ENCODE assay signal across 8 mouse cellular contexts in the genomic region with DNA sequence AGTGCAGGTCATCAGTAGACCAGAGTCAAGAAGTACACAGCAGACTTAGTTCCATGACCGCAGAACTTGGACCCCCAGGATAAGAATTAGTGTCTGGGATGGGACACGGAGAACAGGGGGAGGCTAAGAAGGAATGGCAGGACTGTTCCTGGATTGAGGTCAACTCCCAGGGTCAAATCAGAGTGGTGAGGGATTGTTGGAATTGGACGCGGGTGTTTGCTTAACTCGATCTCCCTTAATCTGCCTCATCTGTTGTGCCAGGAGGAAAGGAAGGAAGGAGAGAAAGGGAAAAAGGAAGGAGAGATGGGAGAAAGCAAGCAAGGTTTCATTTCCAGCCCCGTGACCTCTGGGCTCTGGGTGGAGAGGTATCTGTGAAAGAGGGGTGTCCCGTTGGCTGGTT. TPM values are rescaled to one million over a fixed set of nuclear protein-coding genes. Genes with fewer than 3 reads are reported as not detected.
DNase-seq lines count a peak whose midpoint lies in the region; ATAC-seq and TF ChIP-seq lines count a peak whose summit lies in the region.

A gene (plus strand): TSS at position 301 of the 400 bp plus-strand sequence.

- H3K36me3 ChIP-seq in embryonic facial prominence, embryonic 14.5 days (ENCODE audit: control insufficient read depth, insufficient read depth, low read length), result peaks cover 54% of the 10 kb centered on the region
- H3K36me3 ChIP-seq in hindbrain, embryonic 13.5 days, result peaks cover 58% of the 10 kb centered on the region
- peaks cover 32% of the 10 kb centered on the region for H3K36me3 ChIP-seq in midbrain, embryonic 16.5 days (ENCODE audit: control insufficient read depth, insufficient read depth, low read length)

- peaks cover 21% of the 10 kb centered on the region for H3K4me1 ChIP-seq in embryonic facial prominence, embryonic 14.5 days (ENCODE audit: control insufficient read depth, insufficient read depth, low read length)
- peaks cover 48% of the 10 kb centered on the region for H3K4me1 ChIP-seq in hindbrain, embryonic 13.5 days (replicated peaks)
- H3K4me1 ChIP-seq in midbrain, embryonic 16.5 days (ENCODE audit: control insufficient read depth, insufficient read depth, low read length), result peaks cover 24% of the 10 kb centered on the region

- 11% methylated on average over 6 of the region's 7 CpGs for WGBS in embryonic facial prominence, embryonic 14.5 days
- WGBS in hindbrain, embryonic 13.5 days, result 26% methylated on average over 7 of the region's 7 CpGs
- 16% methylated on average over 7 of the region's 7 CpGs for WGBS in midbrain, embryonic 16.5 days

- H3K9me3 ChIP-seq in embryonic facial prominence, embryonic 14.5 days (ENCODE audit: control insufficient read depth, low read length), result no peaks in the 10 kb centered on the region
- H3K9me3 ChIP-seq in hindbrain, embryonic 13.5 days, result no peaks in the 10 kb centered on the region
- H3K9me3 ChIP-seq in midbrain, embryonic 16.5 days (replicated peaks; ENCODE audit: control insufficient read depth, low read length, poor library complexity, severe bottlenecking), result no peaks in the 10 kb centered on the region

- no peak for DNase-seq in layer of hippocampus, adult 2 months (ENCODE audit: low spot score in 2 of 2)
- DNase-seq in layer of hippocampus, adult 8-10 months (ENCODE audit: low spot score in 2 of 2), result no peak
- no peak for DNase-seq in embryonic facial prominence, embryonic 14.5 days (ENCODE audit: low spot score)
- DNase-seq in cerebellum, postnatal 25 days, result no peak
- DNase-seq in left cerebral cortex, adult 11 months (ENCODE audit: low spot score), result no peak
- DNase-seq in kidney, adult 11 months, result no peak

- peak within 1 kb of the TSS; percentile 61 for H3K4me3 ChIP-seq in layer of hippocampus, adult 2 months
- peak within 1 kb of the TSS; percentile 63 for H3K4me3 ChIP-seq in embryonic facial prominence, embryonic 14.5 days (ENCODE audit: low read depth, low read length)
- peak within 1 kb of the TSS; percentile 73 for H3K4me3 ChIP-seq in hindbrain, embryonic 13.5 days
- peak within 1 kb of the TSS; percentile 78 for H3K4me3 ChIP-seq in midbrain, embryonic 16.5 days (ENCODE audit: low read depth, low read length)

- H3K9ac ChIP-seq in embryonic facial prominence, embryonic 14.5 days (ENCODE audit: low read depth, low read length), result peak within 1 kb of the TSS; percentile 86
- peak within 1 kb of the TSS; percentile 87 for H3K9ac ChIP-seq in hindbrain, embryonic 13.5 days
- peak within 1 kb of the TSS; percentile 88 for H3K9ac ChIP-seq in midbrain, embryonic 16.5 days (ENCODE audit: low read depth, low read length)

- H3K4me2 ChIP-seq in embryonic facial prominence, embryonic 14.5 days (ENCODE audit: low read depth, low read length), result peak within 1 kb of the TSS; percentile 66
- peak within 1 kb of the TSS; percentile 86 for H3K4me2 ChIP-seq in hindbrain, embryonic 13.5 days
- peak within 1 kb of the TSS; percentile 95 for H3K4me2 ChIP-seq in midbrain, embryonic 16.5 days (ENCODE audit: low read length)

- ATAC-seq in embryonic facial prominence, embryonic 14.5 days (ENCODE audit: low read depth), result peak; percentile 0; the same call in 1 of the 2 replicates
- ATAC-seq in hindbrain, embryonic 13.5 days (ENCODE audit: low FRiP score), result no peak
- no peak for ATAC-seq in midbrain, embryonic 16.5 days

- no peaks in the 10 kb centered on the region for H3K27me3 ChIP-seq in embryonic facial prominence, embryonic 14.5 days (replicated peaks; ENCODE audit: control insufficient read depth, insufficient read depth, low read length)
- H3K27me3 ChIP-seq in hindbrain, embryonic 13.5 days, result no peaks in the 10 kb centered on the region
- H3K27me3 ChIP-seq in midbrain, embryonic 16.5 days (ENCODE audit: control insufficient read depth, insufficient read depth, low read depth, low read length), result no peaks in the 10 kb centered on the region

- H3K27ac ChIP-seq in layer of hippocampus, adult 2 months, result peak within 1 kb of the TSS; percentile 78
- H3K27ac ChIP-seq in embryonic facial prominence, embryonic 14.5 days (replicated peaks; ENCODE audit: low read depth, low read length), result peak within 1 kb of the TSS; percentile 91
- H3K27ac ChIP-seq in hindbrain, embryonic 13.5 days, result peak within 1 kb of the TSS; percentile 87
- peak within 1 kb of the TSS; percentile 80 for H3K27ac ChIP-seq in midbrain, embryonic 16.5 days (ENCODE audit: low read length)

- no peak for TF ChIP-seq CTCF in layer of hippocampus, adult 2 months (conservative IDR thresholded peaks at IDR 0.05)

RNA-seq across cellular contexts. Expression of the gene that starts here (rescaled TPM):
- total RNA-seq in layer of hippocampus, adult 2 months (2021), result 1 to 10 TPM; 4.5 to 6.9 TPM
- total RNA-seq in layer of hippocampus, adult 8-10 months (2022), result 1 to 10 TPM; 4.2 to 6.6 (median 5.5) TPM
- 745 and 811 TPM in 2 replicates for polyA plus RNA-seq in embryonic facial prominence, embryonic 14.5 days (2014; fragmentation: Nextera tagmentation; extraction: Ambion mirVana)
- 198 and 227 TPM in 2 replicates for polyA plus RNA-seq in hindbrain, embryonic 13.5 days (2015; fragmentation: Nextera tagmentation; extraction: Ambion mirVana)
- 121 and 141 TPM in 2 replicates for polyA plus RNA-seq in midbrain, embryonic 16.5 days (2015; fragmentation: Nextera tagmentation; extraction: Ambion mirVana)
